Mouse (Mus musculus): ENCODE results near the gene Ankrd28. TPM values are rescaled to one million over a fixed set of nuclear protein-coding genes. Genes with fewer than 3 reads are reported as not detected.

Ankrd28 gene
- polyA plus RNA-seq, 1 experiment = 2.7 TPM

- H3K4me3 ChIP-seq (ENCODE audit: extremely low read depth, insufficient read depth, insufficient read length) = no peak overlapping the region
- no peak overlapping the region for H3K27ac ChIP-seq (ENCODE audit: insufficient read depth, low read length)
- WGBS = 58% methylated on average over 7 of the region's 7 CpGs
- no peaks in the 10 kb centered on the region for H3K27me3 ChIP-seq (ENCODE audit: control insufficient read depth, insufficient read depth, low read length)
- H3K4me1 ChIP-seq (ENCODE audit: control insufficient read depth, insufficient read depth, insufficient read length) = peaks cover 29% of the 10 kb centered on the region; the same call in 1 of the 2 replicates
- no peak for DNase-seq (ENCODE audit: low read depth in 1 of 2, low spot score in 2 of 2)
- no peaks in the 10 kb centered on the region for H3K36me3 ChIP-seq (ENCODE audit: control insufficient read depth, insufficient read depth, low read length)
- no peak for TF ChIP-seq POLR2A (IDR thresholded peaks at IDR 0.05; ENCODE audit: low read depth, low read length)
- TF ChIP-seq CTCF (IDR thresholded peaks at IDR 0.05; ENCODE audit: extremely low read depth, insufficient read depth, insufficient read length, insufficient replicate concordance) = no peak
Measured at GRCm38 (mm10) chr14:31660312-31661093, 169.9 kb downstream of the Ankrd28 start.

DNA sequence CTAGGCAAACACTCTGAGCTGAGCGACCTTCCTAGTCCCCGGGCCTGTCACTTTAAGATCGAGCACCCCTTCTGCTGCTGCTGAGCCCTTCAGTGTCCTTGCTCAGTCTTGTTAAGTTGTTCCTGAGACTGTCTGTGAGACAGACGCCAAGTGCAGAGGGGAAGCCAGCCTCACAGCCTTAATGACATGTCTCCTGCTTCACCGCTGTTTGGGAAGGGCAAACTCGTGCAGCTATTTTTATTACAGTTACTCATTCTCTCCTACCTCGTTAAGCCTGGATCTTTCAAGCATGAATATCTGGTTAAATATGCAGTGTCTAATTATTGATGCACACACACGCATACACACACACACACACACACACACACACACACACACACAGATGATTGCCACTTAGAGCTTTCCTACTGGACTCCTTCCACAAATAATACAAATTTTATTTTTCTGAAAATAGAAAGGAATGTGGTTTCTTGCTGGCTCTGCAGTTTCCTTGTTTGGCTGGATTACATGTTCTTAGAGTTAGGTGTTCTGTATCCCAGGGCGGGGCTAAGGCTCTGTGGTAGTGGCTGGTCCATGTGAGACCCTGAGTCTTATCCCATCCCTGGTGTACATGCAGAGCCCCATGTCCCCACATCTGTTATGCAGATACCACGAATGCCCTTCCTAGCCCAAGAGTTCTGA lies 170.8 kb downstream of the Ankrd28 start:
- Histone ChIP-seq H3K27ac (ENCODE audit: insufficient read depth, low read length) (peak overlapping the region; percentile 22; the same call in 1 of the 2 replicates), H3K27me3 (ENCODE audit: control insufficient read depth, insufficient read depth, low read length) (no peaks in the 10 kb centered on the region), H3K4me3 (ENCODE audit: extremely low read depth, insufficient read depth, insufficient read length) (no peak overlapping the region), H3K4me1 (ENCODE audit: control insufficient read depth, insufficient read depth, insufficient read length) (peaks cover 22% of the 10 kb centered on the region; the same call in 1 of the 2 replicates), H3K36me3 (ENCODE audit: control insufficient read depth, insufficient read depth, low read length) (no peaks in the 10 kb centered on the region)
- TF ChIP-seq CTCF (IDR thresholded peaks at IDR 0.05; ENCODE audit: extremely low read depth, insufficient read depth, insufficient read length, insufficient replicate concordance) (no peak), POLR2A (IDR thresholded peaks at IDR 0.05; ENCODE audit: low read depth, low read length) (no peak)
- DNase-seq (ENCODE audit: low read depth in 1 of 2, low spot score in 2 of 2) = no peak
- 43% methylated on average over 10 of the region's 10 CpGs for WGBS

DNA sequence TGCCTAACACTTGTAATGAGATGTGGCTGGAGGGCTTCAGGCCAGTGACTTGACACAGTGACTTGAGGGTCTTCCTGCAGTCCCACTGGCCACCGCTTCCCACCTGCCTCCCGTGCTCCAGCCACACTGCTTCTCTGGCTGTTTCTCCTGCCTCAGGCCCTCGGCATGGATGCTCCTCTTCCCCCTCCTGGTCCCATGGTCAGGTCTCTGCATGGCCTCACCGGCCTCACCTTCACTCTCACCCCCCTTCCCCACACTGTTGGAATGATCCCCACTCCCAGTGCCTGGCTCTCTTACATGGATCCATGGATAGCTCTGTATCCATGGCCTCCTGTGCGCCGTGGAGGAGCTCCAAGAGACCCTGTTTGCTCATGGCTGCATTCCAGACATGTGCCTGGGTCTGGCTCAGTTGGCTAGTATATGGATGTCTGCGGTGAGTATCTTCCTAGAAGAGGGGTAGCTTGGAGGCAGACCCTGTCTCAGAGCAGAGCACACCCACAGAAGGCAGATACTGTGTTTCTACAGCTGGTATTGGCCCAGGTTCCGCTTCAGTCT lies 172.2 kb downstream of the Ankrd28 start:
- TF ChIP-seq POLR2A (IDR thresholded peaks at IDR 0.05; ENCODE audit: low read depth, low read length) (no peak), CTCF (IDR thresholded peaks at IDR 0.05; ENCODE audit: extremely low read depth, insufficient read depth, insufficient read length, insufficient replicate concordance) (no peak)
- H3K4me1 ChIP-seq (ENCODE audit: control insufficient read depth, insufficient read depth, insufficient read length) = peaks cover 9% of the 10 kb centered on the region; the same call in 1 of the 2 replicates

GRCm38 (mm10) chr14:31656857-31657645 lies 173.4 kb downstream of the Ankrd28 start:
- Histone ChIP-seq H3K4me1 (ENCODE audit: control insufficient read depth, insufficient read depth, insufficient read length) (no peaks in the 10 kb centered on the region; the same call in 1 of the 2 replicates), H3K4me3 (ENCODE audit: extremely low read depth, insufficient read depth, insufficient read length) (no peak overlapping the region), H3K27me3 (ENCODE audit: control insufficient read depth, insufficient read depth, low read length) (no peaks in the 10 kb centered on the region), H3K36me3 (ENCODE audit: control insufficient read depth, insufficient read depth, low read length) (no peaks in the 10 kb centered on the region), H3K27ac (ENCODE audit: insufficient read depth, low read length) (no peak overlapping the region)
- TF ChIP-seq POLR2A (IDR thresholded peaks at IDR 0.05; ENCODE audit: low read depth, low read length) (no peak), CTCF (IDR thresholded peaks at IDR 0.05; ENCODE audit: extremely low read depth, insufficient read depth, insufficient read length, insufficient replicate concordance) (peak; percentile 81; the same call in 1 of the 2 replicates)
- 23% methylated on average over 5 of the region's 5 CpGs for WGBS
- peak in 1 of 2 experiments; percentile 75 for DNase-seq (ENCODE audit: low read depth in 1 of 2, low spot score in 2 of 2)

More for the DNA sequence above, 172.2 kb downstream of the Ankrd28 start:
- H3K27me3 ChIP-seq (ENCODE audit: control insufficient read depth, insufficient read depth, low read length) = no peaks in the 10 kb centered on the region
- H3K27ac ChIP-seq (ENCODE audit: insufficient read depth, low read length) = no peak overlapping the region
- H3K4me3 ChIP-seq (ENCODE audit: extremely low read depth, insufficient read depth, insufficient read length) = no peak overlapping the region
- DNase-seq (ENCODE audit: low read depth in 1 of 2, low spot score in 2 of 2) = no peak
- no peaks in the 10 kb centered on the region for H3K36me3 ChIP-seq (ENCODE audit: control insufficient read depth, insufficient read depth, low read length)
- 92% methylated on average over 8 of the region's 8 CpGs for WGBS

- no peak for DNase-seq (ENCODE audit: low read depth in 1 of 2, low spot score in 2 of 2)
- no peak overlapping the region for H3K4me3 ChIP-seq (ENCODE audit: extremely low read depth, insufficient read depth, insufficient read length)
- no peak for TF ChIP-seq POLR2A (IDR thresholded peaks at IDR 0.05; ENCODE audit: low read depth, low read length)
- TF ChIP-seq CTCF (IDR thresholded peaks at IDR 0.05; ENCODE audit: extremely low read depth, insufficient read depth, insufficient read length, insufficient replicate concordance) = no peak
- H3K4me1 ChIP-seq (ENCODE audit: control insufficient read depth, insufficient read depth, insufficient read length) = no peaks in the 10 kb centered on the region; the same call in 1 of the 2 replicates
- H3K27me3 ChIP-seq (ENCODE audit: control insufficient read depth, insufficient read depth, low read length) = no peaks in the 10 kb centered on the region
- 83% methylated on average over 7 of the region's 7 CpGs for WGBS
- H3K27ac ChIP-seq (ENCODE audit: insufficient read depth, low read length) = no peak overlapping the region
- H3K36me3 ChIP-seq (ENCODE audit: control insufficient read depth, insufficient read depth, low read length) = no peaks in the 10 kb centered on the region
Measured at GRCm38 (mm10) chr14:31656386-31656785, 174.1 kb downstream of the Ankrd28 start.

DNA sequence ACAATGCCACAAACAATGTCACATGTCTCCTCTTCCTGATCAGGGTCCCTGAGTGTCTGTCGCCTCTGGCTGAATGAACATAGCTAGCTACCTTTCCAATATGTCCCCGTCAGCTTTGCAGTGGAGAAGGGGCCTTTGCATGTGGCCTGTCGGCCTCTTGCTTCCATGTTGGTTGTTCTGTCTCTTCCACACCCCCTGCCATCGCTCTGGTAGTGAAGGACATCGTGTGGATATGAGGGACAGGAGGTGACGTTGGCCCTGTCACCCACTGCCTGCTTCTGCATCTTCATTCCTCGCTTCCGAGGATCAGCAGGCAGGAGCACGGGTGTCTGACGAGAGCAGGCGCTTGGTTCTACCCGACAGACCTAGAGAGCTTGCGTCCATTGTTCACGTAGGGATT lies 175.0 kb downstream of the Ankrd28 start:
- no peak for DNase-seq (ENCODE audit: low read depth in 1 of 2, low spot score in 2 of 2)
- 93% methylated on average over 14 of the region's 14 CpGs for WGBS
- H3K4me3 ChIP-seq (ENCODE audit: extremely low read depth, insufficient read depth, insufficient read length) = no peak overlapping the region
- no peak overlapping the region for H3K27ac ChIP-seq (ENCODE audit: insufficient read depth, low read length)
- TF ChIP-seq POLR2A (IDR thresholded peaks at IDR 0.05; ENCODE audit: low read depth, low read length) = no peak
- TF ChIP-seq CTCF (IDR thresholded peaks at IDR 0.05; ENCODE audit: extremely low read depth, insufficient read depth, insufficient read length, insufficient replicate concordance) = no peak
- H3K36me3 ChIP-seq (ENCODE audit: control insufficient read depth, insufficient read depth, low read length) = no peaks in the 10 kb centered on the region
- H3K4me1 ChIP-seq (ENCODE audit: control insufficient read depth, insufficient read depth, insufficient read length) = no peaks in the 10 kb centered on the region; the same call in 1 of the 2 replicates
- H3K27me3 ChIP-seq (ENCODE audit: control insufficient read depth, insufficient read depth, low read length) = no peaks in the 10 kb centered on the region

Data from spleen, adult 2 months (tissue).